Mouse (Mus musculus): ENCODE measurements around the gene Scn4a. TPM values are rescaled to one million over a fixed set of nuclear protein-coding genes. Genes with fewer than 3 reads are reported as not detected.

Gene Scn4a
- polyA plus RNA-seq, 1 experiment from 2014 or later = 0.05 TPM

DNA sequence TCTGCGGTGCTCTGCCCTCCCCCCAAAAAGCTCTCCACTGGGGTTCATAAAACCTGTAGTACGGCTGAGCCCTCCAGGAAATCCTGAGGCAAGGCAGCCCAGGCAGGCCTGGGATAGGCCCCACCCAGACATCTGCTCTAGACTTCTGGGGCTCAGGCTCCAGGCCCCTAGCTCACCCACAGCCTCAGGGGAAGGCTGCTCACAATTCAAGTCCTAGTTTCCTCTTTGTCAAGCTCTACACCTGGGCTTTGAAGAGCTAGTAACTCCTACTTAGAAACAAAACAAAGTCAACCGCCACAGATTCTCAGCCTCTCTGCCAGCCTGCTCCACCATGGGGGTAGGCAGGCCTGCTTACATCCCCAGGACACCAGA, 84.0 kb downstream of the Scn4a start:
- DNase-seq (ENCODE audit: low spot score) (no peak), ATAC-seq (ENCODE audit: low FRiP score) (no peak)
- Histone ChIP-seq H3K9ac (ENCODE audit: low read depth, low read length) (no peak overlapping the region), H3K4me1 (replicated peaks; ENCODE audit: control insufficient read depth, insufficient read depth, low read length) (peaks cover 20% of the 10 kb centered on the region), H3K9me3 (ENCODE audit: control insufficient read depth, low read length) (no peaks in the 10 kb centered on the region), H3K36me3 (ENCODE audit: control insufficient read depth, insufficient read depth, low read length) (peaks cover 14% of the 10 kb centered on the region), H3K27me3 (ENCODE audit: control insufficient read depth, insufficient read depth, low read length) (no peaks in the 10 kb centered on the region), H3K4me2 (replicated peaks; ENCODE audit: low read depth, low read length) (0 out of 2 replicates have a peak overlapping the region, but pooled peaks have one; percentile 8), H3K27ac (ENCODE audit: low read depth, low read length) (peak overlapping the region; percentile 85), H3K4me3 (ENCODE audit: low read depth, low read length) (no peak overlapping the region)
- whole genome bisulfite sequencing = 60% methylated on average over 3 of the region's 3 CpGs

Other genes starting within 250 kb of the Scn4a start
- not detected in 2 replicates for gene Gm10840, start 192.4 kb downstream of the Scn4a start, polyA plus RNA-seq (2014; fragmentation: Nextera tagmentation; extraction: Ambion mirVana)
- gene Limd2, start 192.4 kb downstream of the Scn4a start, polyA plus RNA-seq (2014; fragmentation: Nextera tagmentation; extraction: Ambion mirVana) = 298 and 301 TPM in 2 replicates
- gene Strada, start 151.1 kb downstream of the Scn4a start, polyA plus RNA-seq (2014; fragmentation: Nextera tagmentation; extraction: Ambion mirVana) = 36.4 and 44.5 TPM in 2 replicates
- gene Ccdc47, start 136.9 kb downstream of the Scn4a start, polyA plus RNA-seq (2014; fragmentation: Nextera tagmentation; extraction: Ambion mirVana) = 65.7 and 72.3 TPM in 2 replicates
- 91.4 and 103 TPM in 2 replicates for gene Ddx42, start 136.4 kb downstream of the Scn4a start, polyA plus RNA-seq (2014; fragmentation: Nextera tagmentation; extraction: Ambion mirVana)
- 59.4 and 61.2 TPM in 2 replicates for gene Ftsj3, start 97.2 kb downstream of the Scn4a start, polyA plus RNA-seq (2014; fragmentation: Nextera tagmentation; extraction: Ambion mirVana)
- 381 and 414 TPM in 2 replicates for gene Psmc5, start 97.1 kb downstream of the Scn4a start, polyA plus RNA-seq (2014; fragmentation: Nextera tagmentation; extraction: Ambion mirVana)
- 31.6 and 33.2 TPM in 2 replicates for gene Smarcd2, start 80.3 kb downstream of the Scn4a start, polyA plus RNA-seq (2014; fragmentation: Nextera tagmentation; extraction: Ambion mirVana)
- gene Tcam1, start 76.6 kb downstream of the Scn4a start, polyA plus RNA-seq (2014; fragmentation: Nextera tagmentation; extraction: Ambion mirVana) = 0.08 and 0.35 TPM in 2 replicates
- gene Gh, start 51.4 kb downstream of the Scn4a start, polyA plus RNA-seq (2014; fragmentation: Nextera tagmentation; extraction: Ambion mirVana) = not detected in 2 replicates
- gene Cd79b, start 38.5 kb downstream of the Scn4a start, polyA plus RNA-seq (2014; fragmentation: Nextera tagmentation; extraction: Ambion mirVana) = 0.91 and 1.9 TPM in 2 replicates
- not detected in 2 replicates for gene Prr29, start 12.2 kb upstream of the Scn4a start, polyA plus RNA-seq (2014; fragmentation: Nextera tagmentation; extraction: Ambion mirVana)
- gene Icam2, start 34.8 kb upstream of the Scn4a start, polyA plus RNA-seq (2014; fragmentation: Nextera tagmentation; extraction: Ambion mirVana) = 17.0 and 19.1 TPM in 2 replicates
- gene Ern1, start 134.6 kb upstream of the Scn4a start, polyA plus RNA-seq (2014; fragmentation: Nextera tagmentation; extraction: Ambion mirVana) = 5.5 and 6.2 TPM in 2 replicates

Measured in hindbrain, embryonic 11.5 days (tissue).